Mouse (Mus musculus) left cerebral cortex, postnatal 10 days (tissue): ENCODE results near the gene Gpatch2. TPM values are rescaled to one million over a fixed set of nuclear protein-coding genes. Genes with fewer than 3 reads are reported as not detected.

Source experiments
- DNase-seq, 2 experiments: peaks; one replicate each; pipeline ENCODE4 v3.0.0; 2021 to 2022; ENCODE audit warnings: low spot score in 2 of 2, mixed read lengths in 1 of 2; ENCODE audit errors: extremely low spot score in 1 of 2
- intact Hi-C: fragments of 180-260 bp; cut with DNase I; formaldehyde crosslinking; loops from one replicate; pipeline ENCODE4 v1.15.1; 2025
- total RNA-seq, 2 experiments: library from RNA; stranded (reverse); gene quantifications; 2 replicates each; pipeline ENCODE4 v1.2.3; 2021

Gpatch2 gene
- total RNA-seq: 10 to 100 TPM; 17.2 to 18.8 TPM

- intact Hi-C loops: no loop called here
- DNase-seq: peak; percentile 70 to 86
Observed at GRCm38 (mm10) chr1:187215181-187216116, at the start of gene Gpatch2, which contains the start of gene Spata17. Gene Gpatch2 (plus strand): TSS chr1:187215508. Gene Spata17 (minus strand): TSS chr1:187215465.

- intact Hi-C loops: no loop called here
- DNase-seq: no peak
Observed at GRCm38 (mm10) chr1:187169646-187170045, 45.7 kb upstream of the Gpatch2 start.

GRCm38 (mm10) chr1:187170361-187170760 is 44.9 kb upstream of the Gpatch2 start:
- no peak for DNase-seq
- intact Hi-C loops: no loop called here

- no peak for DNase-seq
- intact Hi-C loops: no loop called here
Observed at GRCm38 (mm10) chr1:187175991-187176390, 39.3 kb upstream of the Gpatch2 start.

GRCm38 (mm10) chr1:187178546-187178945 is 36.8 kb upstream of the Gpatch2 start:
- intact Hi-C loops: no loop called here
- no peak for DNase-seq

- no peak for DNase-seq
- intact Hi-C loops: no loop called here
Observed at GRCm38 (mm10) chr1:187205506-187205905, 9.8 kb upstream of the Gpatch2 start.

- intact Hi-C loops: no loop called here
- no peak for DNase-seq
Observed at GRCm38 (mm10) chr1:187209496-187209895, 5.8 kb upstream of the Gpatch2 start.

- DNase-seq: no peak
- intact Hi-C loops: no loop called here
Observed at GRCm38 (mm10) chr1:187210736-187211135, 4.6 kb upstream of the Gpatch2 start.

GRCm38 (mm10) chr1:187216620-187217410 is 1.5 kb downstream of the Gpatch2 start:
- intact Hi-C loops: no loop called here
- DNase-seq: no peak

- DNase-seq: no peak
- intact Hi-C loops: no loop called here
Observed at GRCm38 (mm10) chr1:187220756-187221155, 5.4 kb downstream of the Gpatch2 start.

- DNase-seq: no peak
- intact Hi-C loops: no loop called here
Observed at GRCm38 (mm10) chr1:187226328-187227025, 11.2 kb downstream of the Gpatch2 start.

- no peak for DNase-seq
- intact Hi-C loops: no loop called here
Observed at GRCm38 (mm10) chr1:187228414-187229146, 13.3 kb downstream of the Gpatch2 start.

- DNase-seq: no peak
- intact Hi-C loops: no loop called here
Observed at GRCm38 (mm10) chr1:187230255-187230654, 14.9 kb downstream of the Gpatch2 start.

GRCm38 (mm10) chr1:187232196-187232955 is 17.1 kb downstream of the Gpatch2 start:
- intact Hi-C loops: no loop called here

GRCm38 (mm10) chr1:187232996-187233615 is 17.8 kb downstream of the Gpatch2 start:
- peak in 1 of 2 experiments; percentile 33 for DNase-seq
- intact Hi-C loops: no loop called here

More at GRCm38 (mm10) chr1:187232196-187232955, 17.1 kb downstream of the Gpatch2 start:
- DNase-seq: no peak

GRCm38 (mm10) chr1:187235161-187235560 is 19.9 kb downstream of the Gpatch2 start:
- no peak for DNase-seq
- intact Hi-C loops: no loop called here

- DNase-seq: no peak
- intact Hi-C loops: no loop called here
Observed at GRCm38 (mm10) chr1:187236296-187236695, 21.0 kb downstream of the Gpatch2 start.
